Mouse (Mus musculus): Measurements from ENCODE around the gene Hspb2.

- TF ChIP-seq CTCF (IDR thresholded peaks at IDR 0.05; ENCODE audit: low read depth) (no peak), EP300 (optimal IDR thresholded peaks at IDR 0.05) (no peak)
Measured at GRCm38 (mm10) chr9:50767531-50768106, 15.5 kb upstream of the Hspb2 start.
